Comparison of ENCODE assay signal across 28 mouse cellular contexts in the genomic region with DNA sequence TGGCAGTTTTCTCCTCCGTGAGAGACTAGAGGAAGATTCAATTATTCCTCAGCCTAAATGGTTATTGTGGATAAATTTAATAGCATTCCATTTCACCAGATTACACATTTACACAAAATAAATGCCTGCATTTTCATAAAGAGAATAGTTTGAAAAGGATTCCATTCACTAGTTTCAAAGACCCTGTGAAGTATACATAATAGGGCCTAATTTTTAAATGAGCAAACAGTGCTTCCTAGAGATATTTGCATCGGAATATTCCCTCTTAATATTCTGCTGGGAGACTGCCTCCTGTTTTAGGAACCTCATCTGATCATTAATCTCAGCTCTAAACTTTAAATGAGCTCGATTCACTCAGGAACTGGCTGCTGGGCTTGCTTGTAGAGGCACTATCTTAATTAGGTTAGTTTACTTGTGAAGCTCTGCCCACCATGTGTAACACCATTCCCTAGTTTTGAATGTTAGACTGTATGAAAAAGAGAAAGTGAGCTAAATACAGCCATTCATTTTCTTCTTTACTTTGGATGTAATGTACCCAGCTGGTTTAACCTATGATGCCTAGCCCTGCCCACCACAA.
DNase-seq lines count a peak whose midpoint lies in the region; ATAC-seq lines count a peak whose summit lies in the region.
"Had no signal": no experiment of that assay in that cellular context is flagged by ENCODE, and none has a peak within 500 bp of the region (broad histone marks: within the 10 kb centered on the region; RNA-seq: fewer than 3 reads in every experiment).

No protein-coding gene starts in this region.

- H3K4me1 ChIP-seq in forebrain, embryonic 12.5 days = no peaks in the 10 kb centered on the region; the same call in 1 of the 2 replicates
- H3K4me1 ChIP-seq in forebrain, embryonic 15.5 days = no peaks in the 10 kb centered on the region
- no peaks in the 10 kb centered on the region for H3K4me1 ChIP-seq in midbrain, embryonic 13.5 days (replicated peaks)
- H3K4me1 ChIP-seq: embryonic facial prominence, embryonic 12.5 days; embryonic facial prominence, embryonic 15.5 days; heart, embryonic 12.5 days; heart, embryonic 15.5 days had no signal

- no peak overlapping the region for H3K4me2 ChIP-seq in forebrain, embryonic 12.5 days
- no peak overlapping the region for H3K4me2 ChIP-seq in forebrain, embryonic 15.5 days (replicated peaks)
- no peak overlapping the region for H3K4me2 ChIP-seq in midbrain, embryonic 13.5 days (replicated peaks)
- H3K4me2 ChIP-seq: embryonic facial prominence, embryonic 12.5 days; embryonic facial prominence, embryonic 15.5 days; heart, embryonic 12.5 days; heart, embryonic 15.5 days; hindbrain, embryonic 14.5 days had no signal

- ATAC-seq in forebrain, embryonic 12.5 days (ENCODE audit: low FRiP score) = peak; percentile 60; the same call in 1 of the 2 replicates
- peak; percentile 61; the same call in 1 of the 2 replicates for ATAC-seq in forebrain, embryonic 15.5 days (replicated peaks)
- no peak for ATAC-seq in midbrain, embryonic 13.5 days
- ATAC-seq: hindbrain, postnatal 0 days; inflammation-experienced regulatory T-cells, adult 6 months; intestine, embryonic 16.5 days had no signal

- no peak overlapping the region for H3K27ac ChIP-seq in forebrain, embryonic 12.5 days
- no peak overlapping the region for H3K27ac ChIP-seq in forebrain, embryonic 15.5 days (replicated peaks)
- no peak overlapping the region for H3K27ac ChIP-seq in midbrain, embryonic 13.5 days
- H3K27ac ChIP-seq: embryonic facial prominence, embryonic 12.5 days; embryonic facial prominence, embryonic 15.5 days; heart, embryonic 15.5 days; hindbrain, embryonic 14.5 days; hindbrain, postnatal 0 days had no signal

- DNase-seq in Muller cell, postnatal 12 days (ENCODE audit: inconsistent ontology term) = peak; percentile 56
- no peak for DNase-seq in adrenal gland, postnatal 10 days
- no peak for DNase-seq in gastrocnemius, postnatal 10 days
- DNase-seq: adrenal gland, adult 2 months; adrenal gland, postnatal 25 days; B cell, adult 2 months; cerebellum, adult 18-20 months; cerebellum, adult 9-10 months; cerebellum, postnatal 25 days; gastrocnemius, postnatal 14 days; heart, adult 11 months; heart, postnatal 10 days; heart, postnatal 36 days; kidney, adult 18-20 months; kidney, adult 9 months had no signal

- WGBS in forebrain, embryonic 12.5 days = 35% methylated on average over 3 of the region's 3 CpGs
- 11% methylated on average over 3 of the region's 3 CpGs for WGBS in forebrain, embryonic 15.5 days
- WGBS in midbrain, embryonic 13.5 days = 67% methylated on average over 3 of the region's 3 CpGs

- no peaks in the 10 kb centered on the region for H3K9me3 ChIP-seq in forebrain, embryonic 12.5 days
- H3K9me3 ChIP-seq in forebrain, embryonic 15.5 days = no peaks in the 10 kb centered on the region
- H3K9me3 ChIP-seq in midbrain, embryonic 13.5 days = no peaks in the 10 kb centered on the region
- H3K9me3 ChIP-seq: embryonic facial prominence, embryonic 12.5 days; embryonic facial prominence, embryonic 15.5 days; G1E; heart, embryonic 12.5 days; heart, embryonic 15.5 days had no signal

- no peak overlapping the region for H3K9ac ChIP-seq in forebrain, embryonic 12.5 days
- H3K9ac ChIP-seq in forebrain, embryonic 15.5 days (replicated peaks) = no peak overlapping the region
- H3K9ac ChIP-seq in midbrain, embryonic 13.5 days (replicated peaks) = no peak overlapping the region
- H3K9ac ChIP-seq: embryonic facial prominence, embryonic 12.5 days; embryonic facial prominence, embryonic 15.5 days; heart, embryonic 12.5 days; heart, embryonic 15.5 days; hindbrain, embryonic 14.5 days had no signal

- H3K4me3 ChIP-seq in forebrain, embryonic 12.5 days (replicated peaks) = no peak overlapping the region
- no peak overlapping the region for H3K4me3 ChIP-seq in forebrain, embryonic 15.5 days
- H3K4me3 ChIP-seq in midbrain, embryonic 13.5 days (replicated peaks) = no peak overlapping the region
- H3K4me3 ChIP-seq: embryonic facial prominence, embryonic 12.5 days; embryonic facial prominence, embryonic 15.5 days; heart, embryonic 12.5 days; heart, embryonic 15.5 days had no signal

- no peaks in the 10 kb centered on the region for H3K36me3 ChIP-seq in forebrain, embryonic 12.5 days (replicated peaks)
- no peaks in the 10 kb centered on the region for H3K36me3 ChIP-seq in forebrain, embryonic 15.5 days
- H3K36me3 ChIP-seq in midbrain, embryonic 13.5 days = no peaks in the 10 kb centered on the region
- H3K36me3 ChIP-seq: embryonic facial prominence, embryonic 12.5 days; embryonic facial prominence, embryonic 15.5 days; G1E; heart, embryonic 12.5 days; heart, embryonic 15.5 days had no signal

- H3K27me3 ChIP-seq in forebrain, embryonic 12.5 days = no peaks in the 10 kb centered on the region
- no peaks in the 10 kb centered on the region for H3K27me3 ChIP-seq in forebrain, embryonic 15.5 days
- no peaks in the 10 kb centered on the region for H3K27me3 ChIP-seq in midbrain, embryonic 13.5 days
- H3K27me3 ChIP-seq: CH12.LX; embryonic facial prominence, embryonic 12.5 days; embryonic facial prominence, embryonic 15.5 days; heart, embryonic 12.5 days; heart, embryonic 15.5 days had no signal
